Mouse (Mus musculus): ENCODE measurements around the gene Gm3164. TPM values are rescaled to one million over a fixed set of nuclear protein-coding genes. Genes with fewer than 3 reads are reported as not detected.
"Not testable (repeated sequence)": the region's sequence is repeated elsewhere in the genome, so short reads cannot be mapped to it uniquely, and the experiment has no call there.

Gene Gm3164
- polyA plus RNA-seq (2016; fragmentation: Nextera tagmentation; extraction: Ambion mirVana): 0.52 TPM in 1 of 2 replicates, not detected in the other

DNA sequence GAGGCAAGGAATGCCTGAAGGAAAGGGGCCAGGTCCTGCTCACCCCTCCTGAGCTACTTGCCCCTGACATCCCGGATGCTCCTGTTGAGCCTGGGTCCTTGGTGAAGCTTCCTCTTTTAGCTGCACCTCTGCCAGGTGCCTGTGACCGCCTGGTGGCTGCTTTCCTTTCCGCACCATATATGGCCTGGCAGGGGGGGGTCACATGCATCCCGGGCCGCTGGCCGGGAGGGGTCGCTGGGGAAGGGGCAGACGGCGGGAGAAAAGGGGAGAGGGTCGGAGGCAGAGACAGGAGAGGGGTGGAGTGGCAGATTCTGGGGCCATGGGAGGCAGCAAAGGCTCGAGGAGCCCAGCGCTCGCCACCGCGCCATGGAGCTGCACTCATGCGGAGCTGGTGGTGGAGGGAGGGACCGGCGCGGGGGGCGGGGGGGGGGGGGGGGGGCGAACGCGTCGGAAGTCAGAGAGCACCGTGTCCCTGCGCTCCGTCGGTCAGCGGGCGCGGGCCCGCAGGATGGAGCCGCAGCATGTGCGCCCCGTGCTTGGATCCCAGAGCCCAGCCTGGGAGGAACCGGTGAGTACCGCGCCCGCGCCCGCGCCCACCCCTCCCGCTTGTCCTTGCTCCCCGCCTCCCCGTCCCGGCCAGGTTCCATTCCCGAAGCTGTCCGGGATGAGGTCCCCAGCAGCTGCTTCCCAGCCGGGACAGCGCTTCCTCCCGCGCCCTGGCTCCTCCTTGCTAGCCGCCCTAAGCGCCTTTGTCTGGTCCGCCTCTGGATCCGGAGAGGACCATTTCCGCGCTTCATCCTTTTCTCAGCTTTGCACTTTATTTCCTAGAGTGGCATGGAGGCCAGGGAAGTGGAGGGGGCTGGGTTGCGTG lies at the start of gene Gm3164:
TSS of gene Gm3164 (plus strand) at position 484 of the 871 bp plus-strand sequence.
- Histone ChIP-seq H3K4me3 (replicated peaks) (peak within 1 kb of the TSS; percentile 43), H3K9ac (replicated peaks) (peak within 1 kb of the TSS; percentile 42; the same call in 1 of the 2 replicates), H3K4me2 (peak within 1 kb of the TSS; percentile 65)
- not testable (repeated sequence) for H3K27ac ChIP-seq; H3K4me1 ChIP-seq (replicated peaks); ATAC-seq (ENCODE audit: insufficient number of reproducible peaks, insufficient read depth, low FRiP score, low TSS enrichment, low read depth); H3K9me3 ChIP-seq; H3K36me3 ChIP-seq; H3K27me3 ChIP-seq
- 1% methylated on average over 40 of the region's 59 CpGs for WGBS

DNA sequence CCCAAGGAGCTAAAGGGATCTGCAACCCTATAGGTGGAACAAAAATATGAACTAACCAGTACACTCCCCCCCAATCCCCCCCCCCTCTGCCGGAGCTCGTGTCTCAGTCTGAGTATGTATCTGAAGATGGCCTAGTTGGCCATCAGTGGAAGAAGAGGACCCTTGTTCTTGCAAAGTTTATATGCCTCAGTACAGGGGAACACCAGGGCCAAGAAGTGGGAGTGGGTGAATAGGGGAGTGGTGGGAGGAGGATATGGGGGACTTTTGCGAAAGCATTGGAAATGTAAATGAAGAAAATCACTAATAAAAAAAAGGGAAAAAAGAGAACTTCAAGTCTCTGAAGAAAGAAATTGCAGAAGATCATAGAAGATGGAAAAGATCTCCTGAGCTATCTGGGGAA lies 46.3 kb upstream of the Gm3164 start:
- H3K4me2 ChIP-seq; ATAC-seq (ENCODE audit: insufficient number of reproducible peaks, insufficient read depth, low FRiP score, low TSS enrichment, low read depth); H3K4me3 ChIP-seq (replicated peaks); H3K9me3 ChIP-seq; H3K27ac ChIP-seq; H3K4me1 ChIP-seq (replicated peaks); H3K36me3 ChIP-seq; H3K27me3 ChIP-seq; H3K9ac ChIP-seq (replicated peaks): not testable (repeated sequence)
- 86% methylated on average over 1 of the region's 3 CpGs for WGBS

DNA sequence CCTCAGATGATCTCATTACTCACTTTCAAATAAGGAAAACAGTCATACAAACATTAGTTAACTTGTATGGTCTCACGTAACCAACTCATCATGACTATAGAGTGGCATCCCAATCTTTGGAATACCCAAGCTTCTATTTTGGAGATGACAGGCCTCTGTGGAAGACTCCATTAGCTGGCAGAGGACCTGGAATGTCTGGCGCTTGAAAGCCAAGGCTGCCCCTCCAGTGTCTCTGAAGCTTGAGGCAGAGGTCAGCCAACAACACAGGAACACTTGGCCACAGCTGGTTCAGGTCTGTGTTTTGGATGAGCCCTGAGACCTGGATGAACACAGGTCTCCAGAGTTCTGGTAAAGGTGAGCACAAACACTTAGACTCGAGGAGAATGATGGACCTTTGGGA lies 45.6 kb upstream of the Gm3164 start:
- ATAC-seq (ENCODE audit: insufficient number of reproducible peaks, insufficient read depth, low FRiP score, low TSS enrichment, low read depth): not testable (repeated sequence)

DNA sequence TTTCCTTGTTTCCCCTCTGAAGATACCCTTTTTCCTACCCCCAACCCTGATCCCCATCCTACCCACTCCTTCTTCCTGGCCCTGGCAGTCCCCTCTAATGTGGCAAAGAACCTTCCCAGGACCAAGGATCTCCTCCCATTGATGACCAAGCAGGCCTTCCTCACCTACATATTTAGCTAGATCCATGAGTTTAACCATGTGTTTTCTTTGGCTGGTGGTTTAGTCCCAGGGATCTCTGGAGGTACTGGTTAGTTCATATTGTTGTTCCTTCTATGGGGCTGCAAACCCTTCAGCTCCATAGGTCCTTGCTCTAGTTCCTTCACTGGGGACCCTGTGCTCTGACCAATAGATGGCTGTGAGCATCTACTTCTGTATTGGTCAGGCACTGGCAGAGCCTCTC lies 37.4 kb upstream of the Gm3164 start:
- not testable (repeated sequence) for H3K9ac ChIP-seq (replicated peaks); H3K36me3 ChIP-seq; H3K27ac ChIP-seq; H3K4me3 ChIP-seq (replicated peaks); H3K4me1 ChIP-seq (replicated peaks); H3K4me2 ChIP-seq; H3K9me3 ChIP-seq; ATAC-seq (ENCODE audit: insufficient number of reproducible peaks, insufficient read depth, low FRiP score, low TSS enrichment, low read depth); H3K27me3 ChIP-seq

More for the DNA sequence above, 45.6 kb upstream of the Gm3164 start:
- not testable (repeated sequence) for H3K4me2 ChIP-seq; H3K4me1 ChIP-seq (replicated peaks); H3K9ac ChIP-seq (replicated peaks); H3K27me3 ChIP-seq; H3K9me3 ChIP-seq; H3K27ac ChIP-seq; H3K36me3 ChIP-seq; H3K4me3 ChIP-seq (replicated peaks)
- 77% methylated on average over 3 of the region's 3 CpGs for WGBS

DNA sequence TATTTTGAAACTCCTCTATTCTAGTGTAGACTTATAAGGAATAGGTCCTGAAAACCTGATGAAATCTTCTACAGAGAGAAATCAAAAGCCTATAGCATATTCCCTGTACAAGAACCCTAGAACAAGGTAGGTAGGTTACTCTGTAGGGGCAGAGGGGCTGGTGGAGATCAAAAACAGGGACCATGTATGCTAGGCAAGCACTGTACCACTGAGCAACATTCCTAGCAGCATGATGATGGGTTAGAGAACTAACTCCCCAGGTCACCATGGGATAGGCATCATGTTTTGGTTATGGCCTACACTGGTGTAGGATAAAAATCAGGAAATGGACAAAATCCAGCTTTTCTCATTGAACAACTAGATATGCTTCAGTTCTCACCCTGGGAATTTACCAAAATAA lies 29.6 kb upstream of the Gm3164 start:
- not testable (repeated sequence) for H3K36me3 ChIP-seq; H3K27me3 ChIP-seq; H3K9me3 ChIP-seq; ATAC-seq (ENCODE audit: insufficient number of reproducible peaks, insufficient read depth, low FRiP score, low TSS enrichment, low read depth); H3K4me3 ChIP-seq (replicated peaks); H3K4me1 ChIP-seq (replicated peaks); H3K27ac ChIP-seq; H3K4me2 ChIP-seq; H3K9ac ChIP-seq (replicated peaks)

DNA sequence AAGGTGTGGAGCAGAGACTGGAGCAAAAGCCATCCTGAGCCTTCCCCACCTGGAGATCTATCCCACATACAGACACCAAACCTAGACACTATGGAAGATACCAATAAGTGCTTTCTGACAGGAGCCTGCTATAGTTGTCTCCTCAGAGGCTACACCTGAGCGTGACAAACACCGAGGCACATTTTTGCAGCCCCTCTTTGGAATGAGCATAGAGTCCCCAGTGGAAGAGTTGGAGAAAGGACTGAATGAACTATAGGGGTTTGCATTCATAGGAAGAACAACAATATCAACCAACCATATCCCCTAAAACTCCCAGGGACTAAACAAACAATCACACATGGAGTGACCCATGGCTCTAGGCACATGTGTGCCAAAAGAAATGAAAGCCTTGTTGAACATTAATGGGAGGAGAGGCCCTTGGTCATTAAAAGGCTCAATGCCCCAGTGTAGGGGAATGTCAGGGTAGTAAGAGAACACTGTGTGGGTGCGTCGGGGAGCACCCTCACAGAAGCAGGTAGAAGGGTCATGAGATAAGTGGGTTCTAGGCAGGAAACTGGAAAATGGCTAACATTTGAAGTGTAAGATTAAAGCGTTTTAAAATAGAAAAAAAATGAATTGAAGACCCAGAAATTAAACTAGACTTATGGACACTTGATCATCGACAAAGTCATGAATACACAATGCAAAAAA lies 22.3 kb upstream of the Gm3164 start:
- H3K27ac ChIP-seq; H3K9ac ChIP-seq (replicated peaks); H3K36me3 ChIP-seq; H3K9me3 ChIP-seq; H3K4me1 ChIP-seq (replicated peaks); H3K4me2 ChIP-seq; H3K4me3 ChIP-seq (replicated peaks); ATAC-seq (ENCODE audit: insufficient number of reproducible peaks, insufficient read depth, low FRiP score, low TSS enrichment, low read depth); H3K27me3 ChIP-seq: not testable (repeated sequence)
- WGBS: 95% methylated on average over 3 of the region's 6 CpGs

DNA sequence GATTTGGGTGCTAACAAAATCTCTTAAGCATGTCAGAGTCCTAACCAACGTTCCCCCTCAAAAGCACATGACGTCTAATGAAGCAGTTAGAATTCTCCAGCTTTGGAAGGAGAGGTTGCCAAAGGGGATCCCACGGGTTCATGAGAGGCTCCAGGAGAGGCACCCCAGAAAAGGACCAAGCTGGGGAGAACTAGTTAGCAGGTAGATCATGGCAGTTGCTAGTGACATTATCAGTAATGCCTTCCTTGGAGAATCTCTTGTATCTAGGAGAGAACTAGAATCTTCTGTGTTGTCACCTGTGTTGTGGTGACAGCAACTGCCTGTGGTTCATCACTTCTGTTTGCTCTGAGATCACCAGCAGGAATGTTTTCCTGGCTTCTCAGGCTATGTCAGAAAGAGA lies 18.0 kb upstream of the Gm3164 start, which contains the start of gene Gm3159:
TSS of gene Gm3159 (plus strand) at position 301 of the 400 bp plus-strand sequence.
- not testable (repeated sequence) for H3K27ac ChIP-seq; H3K9me3 ChIP-seq; ATAC-seq (ENCODE audit: insufficient number of reproducible peaks, insufficient read depth, low FRiP score, low TSS enrichment, low read depth); H3K4me2 ChIP-seq; H3K4me3 ChIP-seq (replicated peaks); H3K9ac ChIP-seq (replicated peaks); H3K4me1 ChIP-seq (replicated peaks); H3K27me3 ChIP-seq; H3K36me3 ChIP-seq
- 76% methylated on average over 2 of the region's 3 CpGs for WGBS

DNA sequence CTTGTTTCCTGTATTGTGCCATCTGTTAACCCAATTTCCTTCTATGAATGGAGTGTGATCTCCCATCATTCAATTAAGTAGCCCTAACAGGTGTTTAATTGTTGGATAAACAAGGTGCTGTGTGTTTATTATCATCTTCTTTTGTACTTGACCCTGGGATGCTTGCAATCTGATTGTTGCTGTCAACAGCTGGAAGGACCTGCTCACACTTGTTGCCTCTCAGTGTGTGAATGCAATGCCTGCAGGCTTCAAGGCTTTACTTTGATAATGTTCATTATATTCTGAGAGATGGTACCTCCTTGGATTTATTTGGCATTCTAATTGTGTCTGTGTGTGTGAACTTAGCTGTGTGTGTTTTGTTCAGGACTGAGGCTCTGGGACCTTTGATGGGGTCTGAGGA lies 16.6 kb upstream of the Gm3164 start:
- H3K27ac ChIP-seq; H3K9ac ChIP-seq (replicated peaks); H3K4me2 ChIP-seq; H3K27me3 ChIP-seq; H3K4me1 ChIP-seq (replicated peaks); ATAC-seq (ENCODE audit: insufficient number of reproducible peaks, insufficient read depth, low FRiP score, low TSS enrichment, low read depth); H3K9me3 ChIP-seq; H3K36me3 ChIP-seq; H3K4me3 ChIP-seq (replicated peaks): not testable (repeated sequence)

DNA sequence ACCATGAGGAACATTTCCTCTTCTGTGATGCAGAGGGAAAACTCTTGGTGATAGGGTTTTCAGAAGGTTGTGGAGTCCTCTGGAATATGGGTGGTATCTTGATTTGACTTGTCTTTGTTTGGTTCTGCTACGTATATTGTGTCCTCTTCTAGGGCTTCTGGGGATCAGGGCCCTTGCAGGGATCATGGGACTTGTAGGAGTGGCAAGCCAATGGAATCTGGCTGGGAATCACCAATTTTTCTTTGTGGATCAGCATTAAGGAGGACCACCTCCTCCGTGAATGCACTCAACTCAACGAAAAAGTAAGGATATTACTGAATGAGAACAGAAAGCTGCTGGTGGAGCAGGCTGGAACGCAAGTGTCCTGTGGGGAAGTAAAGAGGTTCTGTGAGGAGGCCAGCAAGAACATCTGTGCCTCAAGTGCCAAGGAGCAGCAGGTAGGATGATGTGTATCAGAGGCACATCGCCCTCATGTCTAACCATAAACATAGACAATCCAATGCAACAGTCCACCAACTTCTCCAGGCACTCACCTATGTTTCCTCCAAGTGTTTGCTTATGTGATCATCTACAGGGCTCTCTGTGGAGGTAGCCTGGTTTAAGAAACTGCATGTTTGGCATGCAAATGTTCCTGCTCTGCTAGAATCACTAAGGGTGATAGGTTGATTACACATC lies 15.0 kb upstream of the Gm3164 start:
- not testable (repeated sequence) for ATAC-seq (ENCODE audit: insufficient number of reproducible peaks, insufficient read depth, low FRiP score, low TSS enrichment, low read depth); H3K4me1 ChIP-seq (replicated peaks); H3K9me3 ChIP-seq; H3K4me3 ChIP-seq (replicated peaks); H3K27ac ChIP-seq; H3K36me3 ChIP-seq; H3K27me3 ChIP-seq; H3K4me2 ChIP-seq; H3K9ac ChIP-seq (replicated peaks)
- 85% methylated on average over 5 of the region's 5 CpGs for WGBS

DNA sequence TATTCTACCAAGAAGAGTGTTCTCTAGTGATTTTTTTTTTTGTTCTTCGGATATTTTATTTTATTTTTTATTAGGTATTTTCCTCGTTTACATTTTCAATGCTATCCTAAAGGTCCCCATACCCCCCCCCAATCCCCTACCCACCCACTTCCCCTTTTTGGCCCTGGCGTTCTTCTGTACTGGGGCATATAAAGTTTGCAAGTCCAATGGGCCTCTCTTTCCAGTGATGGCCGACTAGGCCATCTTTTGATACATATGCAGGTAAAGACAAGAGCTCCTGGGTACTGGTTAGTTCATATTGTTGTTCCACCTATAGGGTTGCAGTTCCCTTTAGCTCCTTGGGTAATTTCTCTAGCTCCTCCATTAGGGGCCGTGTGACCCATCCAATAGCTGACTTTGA lies 14.0 kb upstream of the Gm3164 start:
- not testable (repeated sequence) for H3K9me3 ChIP-seq; H3K9ac ChIP-seq (replicated peaks); H3K27me3 ChIP-seq; H3K36me3 ChIP-seq; H3K27ac ChIP-seq; H3K4me1 ChIP-seq (replicated peaks); ATAC-seq (ENCODE audit: insufficient number of reproducible peaks, insufficient read depth, low FRiP score, low TSS enrichment, low read depth); H3K4me2 ChIP-seq; H3K4me3 ChIP-seq (replicated peaks)
- 82% methylated on average over 5 of the region's 5 CpGs for WGBS

DNA sequence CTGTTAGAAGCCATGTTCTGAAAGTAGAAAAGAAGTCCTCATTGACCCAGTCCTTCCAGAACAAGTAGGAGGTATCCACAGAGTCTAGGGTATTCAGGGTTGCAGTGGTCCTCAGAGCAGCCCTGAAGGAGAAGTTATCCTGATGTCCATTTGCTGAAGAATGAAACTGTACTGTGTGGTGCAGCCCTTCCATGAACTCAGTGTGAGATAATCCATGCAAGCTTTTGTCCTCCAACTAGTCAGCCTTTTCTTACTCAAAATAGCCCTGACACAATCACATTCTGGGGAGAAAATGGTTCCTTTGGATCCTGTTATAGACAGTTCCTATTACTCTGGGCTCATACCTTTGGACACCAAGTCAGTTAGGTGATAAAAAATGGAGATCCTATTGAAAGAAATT lies 11.4 kb upstream of the Gm3164 start:
- H3K4me3 ChIP-seq (replicated peaks); H3K27me3 ChIP-seq; ATAC-seq (ENCODE audit: insufficient number of reproducible peaks, insufficient read depth, low FRiP score, low TSS enrichment, low read depth); H3K27ac ChIP-seq; H3K4me2 ChIP-seq; H3K9me3 ChIP-seq; H3K4me1 ChIP-seq (replicated peaks); H3K36me3 ChIP-seq; H3K9ac ChIP-seq (replicated peaks): not testable (repeated sequence)

Measured in limb, embryonic 12.5 days (tissue).